Mouse (Mus musculus): Measurements from ENCODE around the gene Cnksr3. TPM values are rescaled to one million over a fixed set of nuclear protein-coding genes. Genes with fewer than 3 reads are reported as not detected.

Gene Cnksr3
- total and polyA plus RNA-seq, 3 experiments = not detected

- Histone ChIP-seq H3K9me3 (replicated peaks) (no peaks in the 10 kb centered on the region), H3K4me3 (ENCODE audit: low read depth, low read length) (no peak overlapping the region), H3K27me3 (ENCODE audit: insufficient read depth, low read length) (no peaks in the 10 kb centered on the region), H3K36me3 (replicated peaks) (no peaks in the 10 kb centered on the region), H3K4me1 (ENCODE audit: insufficient read depth, low read depth, low read length) (no peaks in the 10 kb centered on the region)
- ATAC-seq (ENCODE audit: extremely low read depth, insufficient number of reproducible peaks, low FRiP score, poor library complexity, severe bottlenecking) (no peak), DNase-seq (ENCODE audit: low spot score) (no peak)
- no peak for TF ChIP-seq GATA2 (IDR thresholded peaks at IDR 0.05; ENCODE audit: borderline replicate concordance, low read depth, low read length)
- TF ChIP-seq CTCF (IDR thresholded peaks at IDR 0.05; ENCODE audit: low read depth, low read length) = no peak
- TF ChIP-seq TAL1 (conservative IDR thresholded peaks at IDR 0.05; ENCODE audit: low read depth, low read length) = no peak
- no peak for TF ChIP-seq POLR2AphosphoS5 (IDR thresholded peaks at IDR 0.05; ENCODE audit: insufficient replicate concordance, low read depth, low read length)
- no peak for TF ChIP-seq GATA1 (IDR thresholded peaks at IDR 0.05; ENCODE audit: borderline replicate concordance, low read length)
Observed at GRCm38 (mm10) chr10:7163031-7163430, 49.0 kb downstream of the Cnksr3 start.

GRCm38 (mm10) chr10:7159061-7159511, 53.0 kb downstream of the Cnksr3 start:
- DNase-seq (ENCODE audit: low spot score) = no peak
- ATAC-seq (ENCODE audit: extremely low read depth, insufficient number of reproducible peaks, low FRiP score, poor library complexity, severe bottlenecking) = no peak
- Histone ChIP-seq H3K4me1 (ENCODE audit: insufficient read depth, low read depth, low read length) (no peaks in the 10 kb centered on the region), H3K4me3 (ENCODE audit: low read depth, low read length) (no peak overlapping the region), H3K9me3 (replicated peaks) (no peaks in the 10 kb centered on the region), H3K36me3 (replicated peaks) (no peaks in the 10 kb centered on the region), H3K27me3 (ENCODE audit: insufficient read depth, low read length) (no peaks in the 10 kb centered on the region)
- TF ChIP-seq POLR2AphosphoS5 (IDR thresholded peaks at IDR 0.05; ENCODE audit: insufficient replicate concordance, low read depth, low read length) (no peak), GATA1 (IDR thresholded peaks at IDR 0.05; ENCODE audit: borderline replicate concordance, low read length) (no peak), TAL1 (conservative IDR thresholded peaks at IDR 0.05; ENCODE audit: low read depth, low read length) (no peak), GATA2 (IDR thresholded peaks at IDR 0.05; ENCODE audit: borderline replicate concordance, low read depth, low read length) (no peak), CTCF (IDR thresholded peaks at IDR 0.05; ENCODE audit: low read depth, low read length) (no peak)

- ATAC-seq (ENCODE audit: extremely low read depth, insufficient number of reproducible peaks, low FRiP score, poor library complexity, severe bottlenecking) = no peak
- DNase-seq (ENCODE audit: low spot score) = no peak
- TF ChIP-seq GATA1 (IDR thresholded peaks at IDR 0.05; ENCODE audit: borderline replicate concordance, low read length) = no peak
- no peak for TF ChIP-seq CTCF (IDR thresholded peaks at IDR 0.05; ENCODE audit: low read depth, low read length)
- no peak for TF ChIP-seq POLR2AphosphoS5 (IDR thresholded peaks at IDR 0.05; ENCODE audit: insufficient replicate concordance, low read depth, low read length)
- TF ChIP-seq TAL1 (conservative IDR thresholded peaks at IDR 0.05; ENCODE audit: low read depth, low read length) = no peak
- TF ChIP-seq GATA2 (IDR thresholded peaks at IDR 0.05; ENCODE audit: borderline replicate concordance, low read depth, low read length) = no peak
- Histone ChIP-seq H3K27me3 (ENCODE audit: insufficient read depth, low read length) (no peaks in the 10 kb centered on the region), H3K9me3 (replicated peaks) (no peaks in the 10 kb centered on the region), H3K4me3 (ENCODE audit: low read depth, low read length) (no peak overlapping the region), H3K36me3 (replicated peaks) (no peaks in the 10 kb centered on the region), H3K4me1 (ENCODE audit: insufficient read depth, low read depth, low read length) (no peaks in the 10 kb centered on the region)
Observed at GRCm38 (mm10) chr10:7158285-7159060, 53.6 kb downstream of the Cnksr3 start.

GRCm38 (mm10) chr10:7154877-7155276, 57.2 kb downstream of the Cnksr3 start:
- no peaks in the 10 kb centered on the region for H3K27me3 ChIP-seq (ENCODE audit: insufficient read depth, low read length)
- no peaks in the 10 kb centered on the region for H3K9me3 ChIP-seq (replicated peaks)
- DNase-seq (ENCODE audit: low spot score) (no peak), ATAC-seq (ENCODE audit: extremely low read depth, insufficient number of reproducible peaks, low FRiP score, poor library complexity, severe bottlenecking) (no peak)
- no peaks in the 10 kb centered on the region for H3K36me3 ChIP-seq (replicated peaks)
- H3K4me1 ChIP-seq (ENCODE audit: insufficient read depth, low read depth, low read length) = no peaks in the 10 kb centered on the region
- H3K4me3 ChIP-seq (ENCODE audit: low read depth, low read length) = no peak overlapping the region
- no peak for TF ChIP-seq GATA1 (IDR thresholded peaks at IDR 0.05; ENCODE audit: borderline replicate concordance, low read length)
- TF ChIP-seq TAL1 (conservative IDR thresholded peaks at IDR 0.05; ENCODE audit: low read depth, low read length) = no peak
- TF ChIP-seq GATA2 (IDR thresholded peaks at IDR 0.05; ENCODE audit: borderline replicate concordance, low read depth, low read length) = no peak
- no peak for TF ChIP-seq POLR2AphosphoS5 (IDR thresholded peaks at IDR 0.05; ENCODE audit: insufficient replicate concordance, low read depth, low read length)
- TF ChIP-seq CTCF (IDR thresholded peaks at IDR 0.05; ENCODE audit: low read depth, low read length) = no peak

- no peak overlapping the region for H3K4me3 ChIP-seq (ENCODE audit: low read depth, low read length)
- no peak for DNase-seq (ENCODE audit: low spot score)
- TF ChIP-seq POLR2AphosphoS5 (IDR thresholded peaks at IDR 0.05; ENCODE audit: insufficient replicate concordance, low read depth, low read length) = no peak
- no peaks in the 10 kb centered on the region for H3K4me1 ChIP-seq (ENCODE audit: insufficient read depth, low read depth, low read length)
- ATAC-seq (ENCODE audit: extremely low read depth, insufficient number of reproducible peaks, low FRiP score, poor library complexity, severe bottlenecking) = no peak
- H3K27me3 ChIP-seq (ENCODE audit: insufficient read depth, low read length) = no peaks in the 10 kb centered on the region
- no peaks in the 10 kb centered on the region for H3K36me3 ChIP-seq (replicated peaks)
- H3K9me3 ChIP-seq (replicated peaks) = no peaks in the 10 kb centered on the region
Observed at GRCm38 (mm10) chr10:7152926-7153325, 59.1 kb downstream of the Cnksr3 start.

- Histone ChIP-seq H3K36me3 (replicated peaks) (no peaks in the 10 kb centered on the region), H3K4me3 (ENCODE audit: low read depth, low read length) (no peak overlapping the region), H3K27me3 (ENCODE audit: insufficient read depth, low read length) (no peaks in the 10 kb centered on the region), H3K4me1 (ENCODE audit: insufficient read depth, low read depth, low read length) (no peaks in the 10 kb centered on the region), H3K9me3 (replicated peaks) (no peaks in the 10 kb centered on the region)
- no peak for DNase-seq (ENCODE audit: low spot score)
- ATAC-seq (ENCODE audit: extremely low read depth, insufficient number of reproducible peaks, low FRiP score, poor library complexity, severe bottlenecking) = no peak
- TF ChIP-seq CTCF (IDR thresholded peaks at IDR 0.05; ENCODE audit: low read depth, low read length) (no peak), GATA1 (IDR thresholded peaks at IDR 0.05; ENCODE audit: borderline replicate concordance, low read length) (no peak), POLR2AphosphoS5 (IDR thresholded peaks at IDR 0.05; ENCODE audit: insufficient replicate concordance, low read depth, low read length) (no peak), TAL1 (conservative IDR thresholded peaks at IDR 0.05; ENCODE audit: low read depth, low read length) (no peak), GATA2 (IDR thresholded peaks at IDR 0.05; ENCODE audit: borderline replicate concordance, low read depth, low read length) (no peak)
Observed at GRCm38 (mm10) chr10:7149671-7150595, 62.1 kb downstream of the Cnksr3 start.

All from G1E (cell line).